Mouse (Mus musculus) liver, adult 2 months (tissue): ENCODE data around the gene Kbtbd7.

Source experiments
- CTCF ChIP-seq: fragments of 200-500 bp; IDR thresholded peaks from 2 replicates; pipeline ENCODE4 v1.5.1; 2011; ENCODE audit warnings: low read depth, low read length, control low read depth
- POLR2A ChIP-seq: fragments of 200-500 bp; IDR thresholded peaks from 2 replicates; pipeline ENCODE4 v1.6.1; 2011; ENCODE audit warnings: low read length, control low read depth; ENCODE audit not compliant: insufficient read depth; ENCODE audit errors: extremely low read depth

- TF ChIP-seq CTCF = no peak
- no peak for TF ChIP-seq POLR2A
Observed at GRCm38 (mm10) chr14:79388304-79388703, 38.0 kb upstream of the Kbtbd7 start.
